Mouse (Mus musculus) kidney, adult 2 months (tissue): ENCODE measurements around the gene Nes. TPM values are rescaled to one million over a fixed set of nuclear protein-coding genes. Genes with fewer than 3 reads are reported as not detected.
A peak's percentile ranks its signal among the peaks of the same experiment; 100 is the strongest.

Source experiments
- DNase-seq: peaks from one replicate; pipeline ENCODE4 v3.0.0; 2021
- H3K27ac ChIP-seq: fragments of 200-500 bp; 2 replicates; pipeline ENCODE4 v1.5.1; 2012; ENCODE audit warnings: low read depth, low read length, control low read depth, inconsistent platforms; ENCODE audit not compliant: insufficient read depth
- H3K27me3 ChIP-seq: fragments of 200-500 bp; replicated peaks from 2 replicates; pipeline ENCODE4 v1.6.1; 2012; ENCODE audit warnings: mild to moderate bottlenecking, moderate library complexity, low read length, inconsistent platforms; ENCODE audit not compliant: control insufficient read depth, insufficient read depth
- H3K36me3 ChIP-seq: fragments of 200-500 bp; 2 replicates; pipeline ENCODE4 v1.6.1; 2012; ENCODE audit warnings: mild to moderate bottlenecking, moderate library complexity, low read length, inconsistent platforms; ENCODE audit not compliant: control insufficient read depth, insufficient read depth
- H3K4me1 ChIP-seq: fragments of 200-500 bp; 2 replicates; pipeline ENCODE4 v1.6.1; 2011; ENCODE audit warnings: low read length; ENCODE audit not compliant: control insufficient read depth, insufficient read depth
- H3K4me3 ChIP-seq: fragments of 200-500 bp; 2 replicates; pipeline ENCODE4 v1.5.1; 2011; ENCODE audit warnings: mild to moderate bottlenecking, low read depth, low read length, control low read depth; ENCODE audit not compliant: insufficient read depth
- CTCF ChIP-seq: fragments of 200-500 bp; conservative IDR thresholded peaks from 2 replicates; pipeline ENCODE4 v1.5.1; 2011; ENCODE audit warnings: low read depth, mild to moderate bottlenecking, control low read depth, low read length, moderate library complexity, mixed read lengths; ENCODE audit not compliant: insufficient read depth, insufficient read length
- POLR2A ChIP-seq: fragments of 200-500 bp; IDR thresholded peaks from one replicate; pipeline ENCODE4 v1.6.1; 2011; ENCODE audit warnings: low read depth, low read length, control low read depth
- WGBS: fragments of 180-500 bp; shearing (Covaris S2); methylation state at CpG from one replicate; pipeline ENCODE4 v1.1.7; 2018; 5-methylcytosine and 5-hydroxymethylcytosine counted together
- polyA plus RNA-seq: library from polyadenylated mRNA; depleted of rRNA; stranded (reverse); fragments of >200 nt; gene quantifications from 2 replicates; pipeline ENCODE4 v1.2.3, GENCODE M21; 2012; rRNA removed

Nes gene
- polyA plus RNA-seq, 1 experiment, result 7.5 TPM

- DNase-seq, result no peak
- H3K4me1 ChIP-seq, result 0 out of 2 replicates have a peak, but pooled peaks cover 3% of the 10 kb centered on the region
- TF ChIP-seq CTCF (no peak), POLR2A (no peak)
- no peaks in the 10 kb centered on the region for H3K36me3 ChIP-seq
- WGBS, result 1% methylated on average over 81 of the region's 81 CpGs
- peak overlapping the region; percentile 49 for H3K4me3 ChIP-seq
- no peak overlapping the region for H3K27ac ChIP-seq
- H3K27me3 ChIP-seq, result 0 out of 2 replicates have a peak, but pooled peaks cover 7% of the 10 kb centered on the region
Measured at GRCm38 (mm10) chr3:88023192-88024074, 52.6 kb downstream of the Nes start.

GRCm38 (mm10) chr3:88026823-88027222 is 55.9 kb downstream of the Nes start:
- no peak overlapping the region for H3K4me3 ChIP-seq
- WGBS, result 63% methylated on average over 7 of the region's 7 CpGs
- H3K36me3 ChIP-seq, result no peaks in the 10 kb centered on the region
- peaks cover 7% of the 10 kb centered on the region; the same call in 1 of the 2 replicates for H3K27me3 ChIP-seq
- no peak for DNase-seq
- H3K27ac ChIP-seq, result no peak overlapping the region
- TF ChIP-seq CTCF (no peak), POLR2A (no peak)
- 0 out of 2 replicates have a peak, but pooled peaks cover 3% of the 10 kb centered on the region for H3K4me1 ChIP-seq

GRCm38 (mm10) chr3:88027434-88028186 is 56.7 kb downstream of the Nes start, which contains the start of gene Hapln2:
Hapln2 (minus strand) TSS chr3:88027583.
- Histone ChIP-seq H3K36me3 (no peaks in the 10 kb centered on the region), H3K4me3 (no peak within 1 kb of the TSS), H3K4me1 (0 out of 2 replicates have a peak, but pooled peaks cover 3% of the 10 kb centered on the region), H3K27ac (no peak within 1 kb of the TSS), H3K27me3 (peaks cover 4% of the 10 kb centered on the region; the same call in 1 of the 2 replicates)
- TF ChIP-seq CTCF (peak; percentile 45), POLR2A (no peak)
- DNase-seq, result no peak
- 46% methylated on average over 5 of the region's 5 CpGs for WGBS

Other genes with a start within 250 kb of the Nes start
- gene Lrrc71, start 222.5 kb upstream of the Nes start, polyA plus RNA-seq, result 0.20 and 0.48 TPM in 2 replicates
- gene Ntrk1, start 175.9 kb upstream of the Nes start, polyA plus RNA-seq, result 2.5 and 4.5 TPM in 2 replicates
- gene Insrr, start 174.1 kb upstream of the Nes start, polyA plus RNA-seq, result 23.9 and 27.8 TPM in 2 replicates
- gene Pear1, start 146.8 kb upstream of the Nes start, polyA plus RNA-seq, result 60.5 and 71.0 TPM in 2 replicates
- 0.56 and 2.4 TPM in 2 replicates for gene Sh2d2a, start 124.3 kb upstream of the Nes start, polyA plus RNA-seq
- gene Prcc, start 85.5 kb upstream of the Nes start, polyA plus RNA-seq, result 36.3 and 37.3 TPM in 2 replicates
- gene Hdgf, start 64.8 kb upstream of the Nes start, polyA plus RNA-seq, result 104 and 113 TPM in 2 replicates
- gene Mrpl24, start 51.6 kb upstream of the Nes start, polyA plus RNA-seq, result 71.9 and 100 TPM in 2 replicates
- gene Isg20l2, start 40.8 kb upstream of the Nes start, polyA plus RNA-seq, result 11.0 and 11.5 TPM in 2 replicates
- gene Rrnad1, start 40.4 kb upstream of the Nes start, polyA plus RNA-seq, result 19.3 and 27.3 TPM in 2 replicates
- 0.88 and 0.94 TPM in 2 replicates for gene Crabp2, start 22.4 kb upstream of the Nes start, polyA plus RNA-seq
- 0.34 and 0.48 TPM in 2 replicates for gene Bcan, start 29.2 kb downstream of the Nes start, polyA plus RNA-seq
- gene Hapln2, start 56.5 kb downstream of the Nes start, polyA plus RNA-seq, result not detected in 2 replicates
- gene Gpatch4, start 72.0 kb downstream of the Nes start, polyA plus RNA-seq, result 5.1 and 7.4 TPM in 2 replicates
- gene Naxe, start 87.4 kb downstream of the Nes start, polyA plus RNA-seq, result 141 and 165 TPM in 2 replicates
- 0.15 TPM in 1 of 2 replicates, not detected in the other for gene Ttc24, start 107.2 kb downstream of the Nes start, polyA plus RNA-seq
- 0.81 and 0.83 TPM in 2 replicates for gene Iqgap3, start 110.9 kb downstream of the Nes start, polyA plus RNA-seq
- gene Mef2d, start 171.3 kb downstream of the Nes start, polyA plus RNA-seq, result 41.8 and 42.7 TPM in 2 replicates